Mouse (Mus musculus) limb, embryonic 11.5 days (tissue): Measurements from ENCODE around the gene Mettl21a. TPM values are rescaled to one million over a fixed set of nuclear protein-coding genes. Genes with fewer than 3 reads are reported as not detected.
"Not testable (repeated sequence)": the region's sequence is repeated elsewhere in the genome, so short reads cannot be mapped to it uniquely, and the experiment has no call there.

Source experiments
- ATAC-seq: fragments of 200-750 bp; cut with Nextera tagmentation; 2 replicates; pipeline ENCODE4 v1.8.0; 2017; ENCODE audit warnings: low read depth; ENCODE audit not compliant: insufficient number of reproducible peaks, low FRiP score, low TSS enrichment
- DNase-seq: peaks from one replicate; pipeline ENCODE4 v3.0.0-alpha.2; 2015; ENCODE audit warnings: low spot score
- H3K27ac ChIP-seq: fragments of 300-500 bp; sonication (generic); replicated peaks from 2 replicates; pipeline ENCODE4 v1.5.1; 2014; ENCODE audit warnings: low read depth, mild to moderate bottlenecking, low read length
- H3K27me3 ChIP-seq: fragments of 300-500 bp; sonication (generic); 2 replicates; pipeline ENCODE4 v1.6.1; 2014; ENCODE audit warnings: mild to moderate bottlenecking, low read length, mixed read lengths; ENCODE audit not compliant: control insufficient read depth, insufficient read depth
- H3K36me3 ChIP-seq: fragments of 300-500 bp; sonication (generic); 2 replicates; pipeline ENCODE4 v1.6.1; 2014; ENCODE audit warnings: mild to moderate bottlenecking, low read length, moderate library complexity, mixed read lengths; ENCODE audit not compliant: control insufficient read depth, insufficient read depth
- H3K4me1 ChIP-seq: fragments of 300-500 bp; sonication (generic); 2 replicates; pipeline ENCODE4 v1.6.1; 2014; ENCODE audit warnings: low read length, mixed read lengths; ENCODE audit not compliant: control insufficient read depth, insufficient read depth
- H3K4me2 ChIP-seq: fragments of 300-500 bp; sonication (generic); 2 replicates; pipeline ENCODE4 v1.6.1; 2014; ENCODE audit warnings: low read depth, mild to moderate bottlenecking, moderate library complexity; ENCODE audit not compliant: severe bottlenecking
- H3K4me3 ChIP-seq: fragments of 300-500 bp; sonication (generic); 2 replicates; pipeline ENCODE4 v1.5.1; 2014; ENCODE audit warnings: low read depth, low read length
- H3K9ac ChIP-seq: fragments of 300-500 bp; sonication (generic); 2 replicates; pipeline ENCODE4 v1.6.1; 2014; ENCODE audit warnings: mild to moderate bottlenecking, low read length
- H3K9me3 ChIP-seq: fragments of 300-500 bp; sonication (generic); 2 replicates; pipeline ENCODE4 v1.6.1; 2016; ENCODE audit warnings: low read length; ENCODE audit not compliant: control insufficient read depth
- WGBS: fragments of 180-500 bp; shearing (Covaris S2); extraction: QIAGEN DNeasy Blood & Tissue Kit; methylation state at CpG from one replicate; pipeline ENCODE4 v1.1.7; 2014; 5-methylcytosine and 5-hydroxymethylcytosine counted together
- polyA plus RNA-seq: library from polyadenylated mRNA; unstranded; fragments of >200 nt; fragmentation: Nextera tagmentation; extraction: Ambion mirVana; gene quantifications from 2 replicates; pipeline ENCODE4 v1.2.1, GENCODE M21; 2014

Gene Mettl21a
- polyA plus RNA-seq = 22.4 and 23.6 TPM in 2 replicates

DNA sequence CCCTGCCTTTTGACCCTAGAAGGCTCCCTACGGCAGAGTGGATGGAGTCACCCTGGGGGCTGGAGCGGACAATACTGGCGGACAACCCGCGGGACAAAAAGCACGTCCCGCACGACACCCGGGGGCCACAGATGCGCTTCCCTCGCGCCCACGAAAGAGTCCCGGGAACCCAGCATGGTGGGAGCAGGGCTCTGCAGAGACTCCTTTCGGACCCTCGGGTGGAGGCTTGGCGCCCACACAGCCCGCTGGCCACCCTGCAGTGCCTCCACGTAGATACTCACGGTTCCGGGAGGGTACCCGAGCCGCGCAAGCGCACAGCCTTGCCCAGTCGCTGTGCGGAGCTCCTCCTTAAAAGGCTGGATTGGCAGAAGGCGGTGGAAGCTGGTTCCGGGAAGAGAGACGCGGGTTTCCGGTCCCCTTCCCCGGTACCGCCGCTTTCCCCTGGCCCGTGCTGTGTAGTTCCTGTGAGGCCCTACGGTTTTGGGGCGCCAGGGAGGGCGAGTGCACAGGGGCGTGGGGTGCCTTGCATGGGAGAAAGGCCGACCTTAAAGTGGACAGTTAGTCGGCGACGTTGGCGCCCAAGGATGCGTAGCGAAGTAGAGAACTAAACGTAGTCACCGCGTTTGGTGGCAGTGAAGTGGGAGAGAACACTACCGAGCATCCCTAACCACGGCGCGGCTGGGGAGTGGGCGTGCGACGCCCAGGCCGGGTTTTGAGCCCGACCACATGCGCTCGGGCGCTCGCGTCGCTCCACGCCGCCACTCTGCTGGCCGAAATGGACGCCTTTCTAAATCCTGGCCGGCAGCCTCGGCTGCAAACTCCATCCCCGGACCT lies at the start of gene Mettl21a:
TSS of gene Mettl21a (minus strand) at position 362 of the 834 bp plus-strand sequence.
- Histone ChIP-seq H3K27ac (peak within 1 kb of the TSS; percentile 93), H3K9ac (peak within 1 kb of the TSS; percentile 92), H3K27me3 (no peaks in the 10 kb centered on the region), H3K4me2 (peak within 1 kb of the TSS; percentile 47), H3K4me1 (peaks cover 6% of the 10 kb centered on the region; the same call in 1 of the 2 replicates), H3K36me3 (no peaks in the 10 kb centered on the region; the same call in 1 of the 2 replicates), H3K9me3 (no peaks in the 10 kb centered on the region), H3K4me3 (peak within 1 kb of the TSS; percentile 68)
- under 1% methylated on average over 72 of the region's 72 CpGs for WGBS
- peak; percentile 92 for DNase-seq
- ATAC-seq = peak; percentile 89

DNA sequence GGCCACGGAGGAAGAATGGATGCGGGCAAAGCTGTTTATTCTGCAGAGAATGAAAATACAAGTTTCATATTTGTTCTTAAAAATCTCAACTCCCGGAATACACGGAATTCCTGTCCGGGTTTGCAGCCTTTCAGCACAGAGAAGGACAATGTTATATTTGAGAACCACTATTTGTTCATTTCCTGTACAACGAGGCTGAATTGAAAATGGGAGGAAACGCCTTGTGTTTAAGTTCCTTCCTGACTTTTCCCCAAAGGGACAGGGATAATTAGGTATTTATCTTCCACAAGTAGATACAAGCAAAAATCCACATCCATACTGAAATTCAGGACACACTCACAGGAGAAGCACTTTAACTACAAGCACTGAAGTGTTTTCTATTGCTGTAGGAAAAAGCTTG lies 41.8 kb upstream of the Mettl21a start:
- DNase-seq = no peak
- Histone ChIP-seq H3K4me3 (no peak overlapping the region), H3K4me1 (no peaks in the 10 kb centered on the region), H3K4me2 (no peak overlapping the region), H3K27ac (no peak overlapping the region), H3K27me3 (no peaks in the 10 kb centered on the region), H3K36me3 (no peaks in the 10 kb centered on the region), H3K9ac (no peak overlapping the region), H3K9me3 (no peaks in the 10 kb centered on the region)
- WGBS = 79% methylated on average over 7 of the region's 7 CpGs
- ATAC-seq = no peak

DNA sequence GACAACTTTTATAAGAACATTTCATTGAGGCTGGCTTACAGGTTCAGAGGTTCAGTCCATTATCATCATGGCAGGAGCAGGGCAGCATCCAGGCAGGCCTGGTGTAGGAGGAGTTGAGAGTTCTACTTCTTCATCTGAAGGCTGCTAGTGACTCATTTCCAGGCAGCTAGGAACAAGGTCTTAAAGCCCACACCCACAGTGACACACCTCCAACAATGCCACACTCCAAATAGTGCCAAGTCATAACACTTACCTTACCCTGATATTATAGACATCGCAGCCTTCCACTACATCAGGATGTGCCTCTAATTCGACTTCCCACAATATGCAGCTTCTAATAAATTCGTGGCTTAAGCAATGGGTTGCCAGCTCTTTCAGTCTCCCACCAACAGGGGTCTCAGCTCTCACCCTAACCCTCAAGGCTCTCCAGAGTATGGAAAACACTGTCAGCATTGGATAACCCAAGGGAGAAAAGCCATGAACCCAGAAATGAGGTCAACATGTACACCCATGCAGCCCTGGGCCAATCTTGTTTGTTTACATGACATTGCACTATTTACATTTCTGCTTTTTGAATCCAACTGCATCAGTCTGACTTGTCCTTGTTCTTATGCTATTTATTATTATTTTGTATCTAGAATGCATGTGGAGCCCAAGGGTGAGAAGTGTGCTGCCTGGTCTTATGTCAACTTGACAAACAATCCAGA lies 39.5 kb upstream of the Mettl21a start:
- Histone ChIP-seq H3K9me3 (no peaks in the 10 kb centered on the region), H3K27ac (no peak overlapping the region), H3K9ac (no peak overlapping the region), H3K4me1 (no peaks in the 10 kb centered on the region), H3K36me3 (no peaks in the 10 kb centered on the region), H3K27me3 (no peaks in the 10 kb centered on the region), H3K4me2 (no peak overlapping the region), H3K4me3 (no peak overlapping the region)
- 84% methylated on average over 3 of the region's 3 CpGs for WGBS
- ATAC-seq (no peak), DNase-seq (no peak)

GRCm38 (mm10) chr1:64655415-64655814 lies 38.4 kb upstream of the Mettl21a start:
- Histone ChIP-seq H3K27ac (no peak overlapping the region), H3K27me3 (no peaks in the 10 kb centered on the region), H3K4me3 (no peak overlapping the region), H3K9me3 (no peaks in the 10 kb centered on the region), H3K9ac (no peak overlapping the region), H3K4me1 (no peaks in the 10 kb centered on the region), H3K4me2 (no peak overlapping the region), H3K36me3 (no peaks in the 10 kb centered on the region)
- ATAC-seq (no peak), DNase-seq (no peak)
- 43% methylated on average over 1 of the region's 1 CpGs for WGBS

DNA sequence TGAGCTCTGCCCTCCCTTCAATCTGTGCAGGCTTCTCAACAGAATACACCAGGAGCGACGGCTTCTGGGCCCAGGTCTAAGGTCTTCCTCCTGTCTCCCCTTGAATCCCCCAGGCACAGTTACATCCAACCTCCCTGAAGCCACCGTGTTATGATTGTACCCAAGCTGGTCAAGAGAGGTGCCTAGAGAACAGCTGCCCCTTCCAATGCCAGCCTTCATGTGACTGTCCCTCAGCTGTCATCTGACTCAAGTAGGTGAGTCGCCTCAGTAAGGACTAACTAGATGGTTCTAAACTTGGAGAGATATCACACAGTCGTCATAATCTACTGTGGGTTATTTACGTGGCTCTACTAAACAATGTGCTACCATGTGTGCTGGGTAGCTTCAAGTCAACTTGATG lies 36.7 kb upstream of the Mettl21a start:
- Histone ChIP-seq H3K27me3 (no peaks in the 10 kb centered on the region), H3K9me3 (no peaks in the 10 kb centered on the region), H3K4me1 (no peaks in the 10 kb centered on the region), H3K36me3 (no peaks in the 10 kb centered on the region), H3K4me3 (no peak overlapping the region), H3K9ac (no peak overlapping the region), H3K4me2 (no peak overlapping the region), H3K27ac (no peak overlapping the region)
- DNase-seq = no peak
- WGBS = 91% methylated on average over 6 of the region's 6 CpGs
- no peak for ATAC-seq

- H3K9ac ChIP-seq = no peak overlapping the region
- ATAC-seq = no peak
- H3K4me1 ChIP-seq = no peaks in the 10 kb centered on the region
- no peaks in the 10 kb centered on the region for H3K36me3 ChIP-seq
- H3K4me2 ChIP-seq = no peak overlapping the region
- WGBS = 67% methylated on average over 11 of the region's 11 CpGs
- H3K9me3 ChIP-seq = no peaks in the 10 kb centered on the region
- no peak overlapping the region for H3K4me3 ChIP-seq
- no peak overlapping the region for H3K27ac ChIP-seq
- H3K27me3 ChIP-seq = no peaks in the 10 kb centered on the region
- DNase-seq = no peak
Observed at GRCm38 (mm10) chr1:64649362-64650124, 32.5 kb upstream of the Mettl21a start.

- ATAC-seq = no peak
- Histone ChIP-seq H3K27me3 (no peaks in the 10 kb centered on the region), H3K4me3 (no peak overlapping the region), H3K27ac (no peak overlapping the region), H3K36me3 (no peaks in the 10 kb centered on the region), H3K4me1 (no peaks in the 10 kb centered on the region), H3K9me3 (no peaks in the 10 kb centered on the region), H3K4me2 (no peak overlapping the region), H3K9ac (no peak overlapping the region)
- no peak for DNase-seq
- WGBS = 96% methylated on average over 3 of the region's 3 CpGs
Observed at GRCm38 (mm10) chr1:64644513-64644912, 27.5 kb upstream of the Mettl21a start.

GRCm38 (mm10) chr1:64642541-64642940 lies 25.5 kb upstream of the Mettl21a start:
- not testable (repeated sequence) for DNase-seq, H3K4me3 ChIP-seq, H3K9ac ChIP-seq, H3K4me2 ChIP-seq, H3K9me3 ChIP-seq, H3K27me3 ChIP-seq, H3K36me3 ChIP-seq, H3K27ac ChIP-seq, ATAC-seq, H3K4me1 ChIP-seq
- 95% methylated on average over 8 of the region's 8 CpGs for WGBS
